Mouse (Mus musculus): ENCODE results near the gene Thyn1.

The Thyn1 gene

DNA sequence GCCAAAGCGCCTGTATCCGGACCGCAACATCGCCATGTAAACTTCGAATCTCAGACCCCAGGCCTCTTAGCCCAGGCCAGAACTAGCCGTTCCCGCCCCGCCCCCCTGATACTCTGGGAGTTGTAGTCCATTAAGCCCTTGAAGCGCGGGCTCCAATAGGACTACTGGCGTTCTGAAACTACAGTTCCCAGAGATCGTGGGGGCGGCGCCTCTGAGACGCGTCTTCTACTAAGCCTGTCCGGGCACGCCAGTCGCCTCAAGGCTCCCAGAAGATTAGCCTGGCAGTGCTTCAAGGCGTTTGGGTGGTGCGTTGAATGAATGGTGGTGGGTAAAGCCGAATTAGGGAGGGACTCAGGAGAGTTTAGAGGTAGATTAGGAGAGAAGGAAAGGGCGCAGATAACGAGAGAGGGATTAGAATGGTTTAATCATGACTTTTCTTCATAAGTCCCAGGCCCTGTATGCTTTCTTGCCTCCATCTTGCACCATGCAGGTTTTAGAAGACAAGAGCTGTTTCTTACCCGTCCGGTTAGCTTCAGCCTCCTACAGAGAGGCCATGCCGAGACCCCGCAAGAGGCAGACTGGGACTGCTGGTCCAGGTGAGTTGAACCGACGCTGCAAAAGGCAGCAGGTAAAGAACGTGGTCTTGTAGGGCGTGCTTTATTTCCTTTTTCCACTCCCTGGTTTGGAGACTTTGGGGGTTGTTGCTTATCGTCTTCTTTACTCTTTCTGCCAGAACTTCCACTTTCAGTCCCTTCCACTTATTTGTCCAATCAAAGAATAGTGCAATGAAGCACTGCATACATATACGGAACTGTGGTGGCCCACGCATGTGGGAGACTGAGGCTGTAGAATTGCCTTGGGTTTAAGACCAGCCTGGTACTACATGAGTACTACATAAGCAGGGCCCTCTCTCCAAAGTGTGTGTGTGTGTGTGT, at the start of gene Thyn1, which contains the start of gene Acad8:
Thyn1 (plus strand) TSS at position 250 of the 935 bp plus-strand sequence.
Acad8 (minus strand) TSS at position 106 of the 935 bp plus-strand sequence.
- WGBS, result under 1% methylated on average over 35 of the region's 35 CpGs

DNA sequence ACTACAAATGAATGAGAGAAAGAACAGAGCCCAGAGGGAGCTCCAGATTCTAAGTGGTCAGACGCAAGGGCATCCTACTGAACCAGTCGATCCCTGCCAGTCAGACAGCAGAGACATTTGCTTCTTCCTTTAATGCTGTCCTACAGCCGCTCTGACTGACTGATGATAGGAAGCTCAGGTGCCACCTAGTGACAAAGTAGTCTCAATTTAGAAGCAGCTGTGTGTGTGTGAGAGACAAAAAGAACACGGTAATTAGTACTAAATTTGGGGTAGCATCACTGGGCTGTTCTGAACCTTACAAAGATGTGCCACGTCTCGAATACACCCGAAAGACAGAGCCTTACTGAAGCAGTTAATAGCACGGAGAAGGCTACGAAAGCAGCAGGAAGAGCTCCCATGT, 21.8 kb upstream of the Thyn1 start:
- WGBS, result 66% methylated on average over 9 of the region's 9 CpGs

DNA sequence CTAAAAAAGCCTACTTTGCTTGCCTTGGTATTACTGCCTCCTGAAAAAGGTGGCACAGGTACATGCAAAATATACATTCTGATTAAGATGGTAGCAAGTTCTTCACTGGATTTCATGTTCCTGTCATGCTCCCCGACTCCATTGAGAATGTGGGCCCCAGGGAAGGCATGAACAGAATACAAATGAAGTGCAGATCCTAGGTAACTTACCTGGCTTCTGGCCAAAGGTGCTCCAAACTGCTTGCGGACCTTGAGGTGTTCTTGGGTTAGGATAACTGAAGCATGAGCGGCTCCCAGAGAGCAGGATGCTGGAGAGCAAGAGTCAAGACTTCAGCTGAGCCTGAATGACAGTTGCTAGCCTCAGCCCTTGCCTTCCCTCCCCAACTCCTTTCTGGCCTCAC, 20.7 kb upstream of the Thyn1 start:
- WGBS, result 87% methylated on average over 3 of the region's 3 CpGs

DNA sequence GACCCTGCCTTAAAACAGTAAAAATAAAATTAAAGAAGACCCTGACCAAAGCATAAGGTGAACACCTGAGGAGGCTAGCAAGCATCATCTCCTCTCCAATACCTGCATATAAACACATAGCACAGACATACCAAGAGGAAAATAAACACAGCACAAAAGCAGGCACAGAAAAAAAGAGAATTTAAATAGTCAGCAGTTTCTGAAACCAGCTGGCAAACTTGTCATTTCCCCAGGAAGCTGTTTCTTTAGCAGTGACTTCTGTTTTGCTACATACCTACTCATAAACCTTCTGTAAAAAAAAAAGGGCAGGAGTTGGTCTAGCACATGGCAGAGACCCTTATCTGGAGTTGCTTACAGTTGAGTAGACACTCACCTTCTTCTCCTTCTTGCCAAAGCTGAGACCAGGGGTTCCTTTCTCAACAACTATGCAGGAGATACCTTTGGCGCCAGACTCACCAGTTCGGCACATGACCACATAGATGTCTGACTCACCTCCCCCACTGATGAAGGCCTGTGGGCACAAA, 14.4 kb upstream of the Thyn1 start:
- WGBS, result 95% methylated on average over 2 of the region's 2 CpGs

DNA sequence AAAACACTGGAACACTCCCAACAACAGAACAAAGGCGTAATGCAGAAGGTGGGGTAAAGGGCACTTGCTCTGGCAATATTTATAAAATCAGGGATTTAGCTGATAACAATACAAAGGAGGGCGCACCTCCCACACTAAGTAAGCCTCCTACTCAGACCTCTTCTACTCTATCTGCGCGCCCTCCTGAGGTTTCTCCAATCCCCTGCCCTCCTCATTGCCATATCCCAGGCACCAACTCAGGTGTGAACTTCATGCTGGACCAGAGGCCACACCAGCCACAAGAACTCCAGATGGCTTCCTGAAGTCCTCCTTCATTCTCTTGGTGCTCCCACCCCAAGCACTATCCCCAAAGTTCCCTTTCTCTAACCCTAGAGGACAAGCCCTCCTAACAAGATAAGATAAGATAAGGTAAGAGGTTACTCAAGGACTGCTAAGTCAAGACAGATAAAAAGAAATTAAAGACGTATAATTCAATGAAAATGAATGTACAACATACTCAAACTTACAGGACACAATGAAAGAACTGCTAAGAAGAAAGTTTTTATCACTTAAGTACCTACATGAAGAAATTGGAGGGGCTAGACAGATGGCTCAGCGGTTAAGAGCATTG, 13.7 kb upstream of the Thyn1 start:
- 96% methylated on average over 6 of the region's 6 CpGs for WGBS

DNA sequence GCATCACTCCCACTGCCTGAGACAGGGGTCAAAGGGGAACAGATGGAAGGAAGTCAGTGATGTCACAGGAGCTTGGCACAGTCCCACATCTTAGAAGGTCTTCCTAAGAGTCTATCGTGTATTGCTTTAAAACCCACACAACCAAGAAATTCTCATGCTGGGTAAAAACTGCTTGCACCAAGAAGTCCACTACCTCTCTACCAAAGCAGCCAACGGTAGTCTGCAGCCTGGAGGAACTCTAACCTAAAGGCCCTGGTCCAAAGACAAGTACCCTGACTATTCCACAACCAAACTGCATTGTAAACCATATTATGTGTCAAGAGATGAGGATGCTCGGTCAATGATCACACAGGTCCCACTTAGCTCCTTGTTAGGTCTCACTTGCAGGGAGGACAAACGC, 9.3 kb upstream of the Thyn1 start:
- WGBS, result 87% methylated on average over 4 of the region's 4 CpGs

DNA sequence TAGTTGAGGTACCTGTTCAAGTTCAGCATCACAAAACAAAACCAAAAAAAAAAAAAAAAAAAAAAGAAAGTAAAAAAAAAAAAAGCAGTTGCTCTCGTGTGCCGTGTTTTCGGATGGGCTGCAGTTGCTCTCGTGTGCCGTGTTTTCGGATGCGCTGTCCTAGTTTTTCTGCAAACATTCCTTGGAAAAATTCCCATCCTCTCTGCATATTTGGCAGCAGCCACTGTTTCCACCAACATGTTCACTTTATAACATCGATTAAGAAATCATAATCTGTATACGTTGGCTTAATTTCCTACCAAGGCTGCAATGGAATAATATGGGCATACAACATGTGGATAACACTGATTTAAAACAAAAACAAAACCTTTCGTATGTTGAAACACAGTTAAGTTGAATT, 6.4 kb upstream of the Thyn1 start:
- WGBS, result 42% methylated on average over 10 of the region's 10 CpGs

DNA sequence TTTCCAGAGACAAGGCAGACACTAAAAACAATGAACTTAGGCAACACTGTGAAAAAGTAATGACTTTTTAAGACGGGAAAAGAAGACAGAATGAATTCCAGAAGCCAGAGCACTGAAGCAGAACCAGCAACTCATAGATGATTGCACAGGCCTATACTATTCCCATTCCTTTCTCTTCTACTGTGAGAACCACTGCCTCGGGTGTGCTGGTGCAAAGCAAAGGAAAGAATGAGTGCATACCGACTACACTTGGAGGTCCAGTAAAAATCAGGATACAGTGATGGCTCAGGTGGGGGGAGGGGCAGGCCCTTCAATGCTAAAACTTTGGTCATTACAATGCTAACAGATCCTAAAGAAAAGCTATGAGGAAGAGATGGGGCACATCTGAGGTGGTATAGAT, 5.6 kb upstream of the Thyn1 start:
- 75% methylated on average over 3 of the region's 3 CpGs for WGBS

DNA sequence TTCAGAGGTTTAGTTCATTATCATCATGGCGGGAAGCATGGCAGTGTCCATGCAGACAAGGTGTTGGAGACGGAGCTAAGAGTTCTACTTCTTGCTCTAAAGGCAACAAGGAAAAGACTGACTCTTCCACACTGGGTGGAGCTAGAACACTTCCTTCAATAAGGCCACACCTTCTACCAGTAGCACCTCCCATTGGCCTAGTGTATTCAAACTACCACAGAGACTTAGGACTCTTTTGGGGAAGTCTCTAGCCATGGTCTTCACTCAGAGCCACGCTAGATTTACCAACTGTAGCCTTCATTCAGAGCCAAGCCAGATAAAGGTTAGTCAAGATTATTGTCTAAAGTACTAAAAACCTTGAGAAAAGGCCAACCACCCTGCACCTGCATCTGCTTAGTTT, 2.4 kb upstream of the Thyn1 start:
- 91% methylated on average over 3 of the region's 3 CpGs for WGBS

DNA sequence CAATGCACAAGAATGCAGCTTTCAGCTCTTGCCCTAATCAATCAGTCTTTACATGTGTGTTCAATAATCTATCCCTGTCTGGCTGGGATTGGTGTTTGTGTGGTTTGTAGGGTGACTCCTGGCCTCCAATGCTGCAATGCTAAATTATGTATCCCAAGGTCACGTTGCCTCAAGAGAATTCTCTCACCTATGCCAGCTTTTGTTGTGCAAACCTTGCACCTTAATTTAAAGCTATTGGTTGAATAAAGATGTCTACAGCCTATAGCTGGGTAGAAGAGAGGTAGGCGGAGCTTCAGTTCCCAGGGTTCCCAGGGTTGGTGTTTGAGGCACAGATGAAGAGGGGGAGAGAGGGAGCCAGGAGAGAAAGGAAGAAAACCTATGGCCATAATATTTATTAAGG, 2.0 kb upstream of the Thyn1 start:
- WGBS, result 89% methylated on average over 2 of the region's 2 CpGs

DNA sequence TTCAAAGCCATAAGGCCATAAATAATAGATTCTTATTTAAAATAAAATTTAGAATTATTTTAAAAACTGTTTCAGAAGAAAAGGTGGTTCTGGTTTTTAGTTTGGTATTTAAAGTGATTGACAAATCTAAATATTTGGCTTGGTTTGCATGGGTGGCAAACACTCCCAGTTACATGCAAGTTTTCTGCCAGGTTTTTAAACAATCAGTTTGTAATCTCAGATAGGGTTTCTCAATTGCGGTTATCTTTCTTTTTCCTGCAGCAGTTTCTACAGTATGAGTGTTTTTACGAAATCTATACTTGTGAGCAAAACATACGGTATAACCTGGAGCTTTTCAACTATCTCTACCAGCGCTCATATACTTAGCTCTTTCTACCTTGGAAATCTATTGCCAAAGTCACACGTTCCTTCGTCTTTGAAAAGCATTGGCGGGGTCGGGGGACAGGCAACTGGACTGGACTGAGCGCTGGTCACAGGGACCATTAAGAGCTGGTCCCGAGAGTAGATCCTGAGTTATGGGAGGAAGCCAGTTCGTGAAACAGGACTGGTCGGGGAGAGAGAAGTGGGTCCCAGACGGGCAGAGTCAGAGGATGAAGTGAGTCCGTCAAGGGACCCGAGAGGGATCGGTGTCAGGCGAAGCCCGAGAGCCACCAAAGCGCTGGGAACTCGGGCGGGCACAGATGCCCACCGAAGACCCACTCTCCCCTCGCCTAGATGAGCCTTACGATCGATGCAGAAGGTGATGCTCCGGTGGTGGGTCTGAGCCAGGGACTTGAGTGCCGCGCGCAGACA, 645 bp upstream of the Thyn1 start:
- under 1% methylated on average over 29 of the region's 29 CpGs for WGBS

DNA sequence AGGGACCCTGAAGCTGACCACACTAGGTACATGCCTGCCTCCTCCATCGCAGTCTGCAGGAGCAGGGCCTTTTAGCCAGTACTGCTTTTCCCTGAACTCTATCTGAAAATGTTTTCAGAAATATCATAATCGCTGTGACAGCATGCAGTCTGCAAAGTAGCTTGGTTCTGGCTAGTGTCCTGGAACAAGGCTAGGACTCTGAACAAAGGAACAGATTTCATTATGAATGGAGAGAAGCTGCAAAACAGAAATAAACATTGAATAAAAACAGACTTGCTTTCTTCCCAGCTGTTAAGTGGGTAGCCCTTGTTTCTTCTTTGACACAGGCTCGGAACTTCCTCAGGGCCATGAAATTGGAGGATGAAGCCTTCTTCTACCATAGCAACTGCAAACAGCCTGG, 5.7 kb downstream of the Thyn1 start:
- WGBS, result 43% methylated on average over 3 of the region's 3 CpGs

DNA sequence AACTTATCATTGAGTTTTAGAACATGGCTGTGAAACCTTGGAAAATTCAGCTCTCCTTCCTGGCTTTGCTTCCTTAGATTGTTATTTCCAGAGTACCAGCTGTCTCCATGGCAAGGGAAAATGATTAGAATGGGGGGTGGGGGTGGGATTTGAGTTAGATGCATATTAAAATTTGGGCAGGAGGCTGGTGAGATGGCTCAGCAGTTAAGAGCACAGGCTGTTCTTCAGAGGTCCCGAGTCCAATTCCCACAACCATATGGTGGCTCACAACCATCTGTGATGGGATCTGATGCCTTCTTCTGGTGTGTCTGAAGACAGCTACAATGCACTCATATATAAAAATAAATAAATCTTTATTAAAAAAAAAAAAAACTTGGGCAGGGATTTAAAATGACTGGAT, 6.4 kb downstream of the Thyn1 start:
- 26% methylated on average over 1 of the region's 1 CpGs for WGBS

DNA sequence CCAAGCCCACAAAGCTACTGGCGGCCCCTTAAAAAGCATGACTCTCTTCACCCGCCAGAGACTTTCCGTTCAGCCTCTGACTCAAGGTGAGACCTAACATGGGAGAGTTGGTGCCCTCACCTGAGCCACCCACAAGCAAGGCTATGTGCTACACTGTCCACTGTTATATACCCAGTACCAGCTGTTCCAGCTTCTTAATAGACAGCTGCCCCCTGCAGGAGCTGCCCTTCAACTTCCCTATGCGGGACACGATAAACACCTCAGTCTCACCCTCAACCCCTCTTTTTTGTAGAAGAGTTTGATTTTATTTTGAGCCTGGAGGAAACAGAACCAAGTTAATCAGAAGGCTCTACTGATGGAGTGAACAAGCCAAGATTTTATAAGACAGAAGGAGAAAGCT, 7.4 kb downstream of the Thyn1 start:
- 78% methylated on average over 5 of the region's 5 CpGs for WGBS

DNA sequence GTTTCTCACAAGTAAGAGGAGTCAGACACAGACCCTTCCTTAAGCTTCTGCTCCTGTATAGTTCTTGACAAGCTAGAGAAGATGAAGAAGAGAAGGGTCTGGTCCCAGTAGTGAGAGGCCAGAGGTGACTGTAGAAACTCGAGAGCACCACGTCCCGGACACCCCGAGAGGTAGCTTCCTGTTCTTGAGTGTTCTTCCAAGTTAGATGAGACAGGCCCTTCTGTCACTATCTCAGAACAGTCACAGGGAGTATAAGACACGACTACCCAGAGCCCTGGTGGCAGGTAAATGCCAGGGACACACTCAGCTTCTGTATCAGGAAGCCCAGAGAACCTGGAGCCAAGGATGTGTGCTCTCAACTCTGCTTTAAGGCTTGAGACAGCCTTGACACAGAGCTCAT, 9.7 kb downstream of the Thyn1 start:
- 79% methylated on average over 5 of the region's 5 CpGs for WGBS

DNA sequence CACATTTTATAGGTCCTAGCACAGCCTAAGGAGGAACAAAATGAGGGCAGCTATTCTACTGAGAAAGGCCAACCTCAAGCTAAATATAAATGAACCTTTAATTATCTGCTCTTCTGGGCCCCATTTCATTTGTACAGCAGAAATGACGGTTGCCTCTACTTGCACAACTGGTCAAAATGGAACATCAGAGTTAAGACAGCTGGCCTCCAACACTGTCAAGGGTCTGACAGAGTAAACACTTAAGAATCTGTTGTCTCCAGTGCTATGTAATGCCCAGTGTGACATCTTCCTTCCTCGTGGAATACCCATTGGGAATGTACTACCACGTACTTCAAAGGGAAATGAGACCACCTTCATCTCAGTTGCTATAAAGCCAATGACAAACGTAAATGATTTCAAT, 12.1 kb downstream of the Thyn1 start:
- 82% methylated on average over 4 of the region's 4 CpGs for WGBS

DNA sequence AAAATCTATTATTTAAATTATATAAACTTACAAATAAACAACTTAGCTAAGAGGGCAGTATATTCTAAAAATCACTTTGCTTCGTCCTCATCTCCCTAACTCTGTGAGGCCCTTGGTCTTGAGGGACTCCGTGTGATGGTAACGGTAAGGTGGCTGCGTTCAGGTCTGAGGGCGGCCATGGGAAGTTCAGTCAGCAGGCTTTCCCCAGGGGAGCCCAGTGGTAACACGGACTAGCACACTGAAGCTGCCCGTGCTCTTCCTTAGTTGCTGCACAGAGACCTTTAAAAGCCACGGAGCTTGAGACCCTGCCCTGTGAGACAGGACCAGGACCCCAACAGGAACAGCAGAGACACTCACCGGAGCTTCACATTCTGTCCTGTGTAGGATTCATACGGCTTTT, 19.5 kb downstream of the Thyn1 start:
- 88% methylated on average over 10 of the region's 10 CpGs for WGBS

DNA sequence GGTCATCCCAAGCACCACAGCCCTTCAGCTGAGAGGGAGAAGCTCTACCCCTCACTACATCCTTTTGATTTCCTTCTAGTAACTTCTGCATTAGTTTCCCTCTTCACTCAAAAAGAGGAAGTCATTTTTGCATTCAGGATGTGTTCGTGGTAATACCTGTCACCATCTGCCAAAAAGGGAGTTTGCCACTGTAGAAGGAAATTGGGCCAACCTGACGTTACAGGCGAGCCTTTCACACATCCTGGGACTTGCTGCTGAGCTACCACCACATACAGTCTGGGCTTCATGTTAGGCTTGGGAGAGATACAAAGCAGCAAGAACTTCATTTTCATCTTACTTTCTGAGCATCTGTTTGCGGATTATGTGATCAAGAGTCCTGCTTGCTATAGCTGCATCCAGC, 24.2 kb downstream of the Thyn1 start:
- WGBS, result 31% methylated on average over 4 of the region's 4 CpGs

DNA sequence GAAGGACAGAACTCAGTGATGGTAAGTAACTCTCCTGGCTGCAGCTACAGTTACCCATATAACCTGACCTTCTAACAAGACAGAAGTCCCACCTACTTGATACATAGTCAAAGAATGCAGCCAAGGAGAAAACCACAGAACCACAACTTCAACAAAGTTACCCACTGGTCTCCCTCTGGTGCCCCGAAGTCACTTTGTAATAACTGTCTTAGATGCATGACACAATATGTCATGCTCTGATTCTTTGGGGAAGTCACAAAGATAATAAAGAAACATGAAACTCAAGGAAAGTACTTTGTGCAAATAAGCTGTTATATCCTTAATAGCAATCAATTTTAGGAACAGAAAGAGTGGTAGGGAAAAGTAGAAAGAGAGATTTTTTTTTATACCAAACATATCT, 27.2 kb downstream of the Thyn1 start:
- WGBS, result 49% methylated on average over 1 of the region's 1 CpGs

DNA sequence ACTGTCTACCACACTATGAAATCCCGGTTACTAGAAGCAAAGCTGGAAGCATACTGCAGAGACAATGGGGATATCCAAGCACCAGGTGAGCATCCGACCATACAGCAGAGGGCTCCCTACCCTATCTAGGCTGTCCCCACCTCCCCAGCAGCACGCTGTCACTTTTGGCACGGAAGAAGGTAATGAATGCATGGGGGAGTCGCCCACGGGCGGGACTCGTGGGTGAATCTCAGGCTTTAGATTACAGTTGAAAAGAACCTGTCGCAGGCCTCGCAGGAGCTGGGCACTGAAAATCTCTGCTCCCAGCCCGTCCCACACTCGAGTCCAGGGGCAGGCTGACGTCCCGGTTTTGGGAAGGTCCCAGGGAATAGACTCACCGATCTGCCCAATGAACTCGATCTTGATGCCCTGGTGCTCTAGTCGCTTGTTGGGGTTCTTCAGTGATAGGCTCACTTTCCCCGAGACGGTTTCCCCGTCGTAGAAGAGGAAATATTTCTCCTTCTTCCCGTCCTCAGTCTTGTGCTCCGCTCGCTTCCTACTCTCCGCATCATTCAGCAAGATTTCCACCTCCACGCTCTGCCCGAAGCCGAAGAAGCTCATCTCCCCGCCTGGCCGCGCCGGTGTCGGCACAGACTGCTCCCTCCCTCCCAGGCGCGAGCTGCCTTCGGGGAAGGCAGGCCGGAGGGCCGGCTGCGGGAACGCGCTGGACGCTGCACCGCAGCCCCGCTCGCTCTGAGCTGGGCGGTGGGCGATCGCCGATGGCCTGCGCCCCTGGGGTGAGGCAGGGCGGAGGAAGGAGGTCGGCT, 29.7 kb downstream of the Thyn1 start:
- 1% methylated on average over 52 of the region's 52 CpGs for WGBS

Data from cerebral cortex, adult 2 months (tissue).